Mouse (Mus musculus): Measurements from ENCODE around the gene Dkk3. TPM values are rescaled to one million over a fixed set of nuclear protein-coding genes. Genes with fewer than 3 reads are reported as not detected.
"Not testable (repeated sequence)": the region's sequence is repeated elsewhere in the genome, so short reads cannot be mapped to it uniquely, and the experiment has no call there.

Gene Dkk3
- polyA plus RNA-seq, 1 experiment, result 68.6 TPM

- no peak for DNase-seq (ENCODE audit: low spot score)
These were observed 28.2 kb downstream of the Dkk3 start for GRCm38 (mm10) chr7:112130660-112131059.

- DNase-seq (ENCODE audit: low spot score), result no peak
These were observed 29.0 kb downstream of the Dkk3 start for GRCm38 (mm10) chr7:112129851-112130250.

GRCm38 (mm10) chr7:112128810-112129209, 30.0 kb downstream of the Dkk3 start:
- DNase-seq (ENCODE audit: low spot score), result no peak

- DNase-seq (ENCODE audit: low spot score), result no peak
These were observed 30.9 kb downstream of the Dkk3 start for GRCm38 (mm10) chr7:112127954-112128353.

- no peak for DNase-seq (ENCODE audit: low spot score)
These were observed 31.7 kb downstream of the Dkk3 start for GRCm38 (mm10) chr7:112127085-112127637.

GRCm38 (mm10) chr7:112125625-112126260, 33.1 kb downstream of the Dkk3 start:
- no peak for DNase-seq (ENCODE audit: low spot score)

- DNase-seq (ENCODE audit: low spot score), result no peak
These were observed 35.2 kb downstream of the Dkk3 start for GRCm38 (mm10) chr7:112123612-112124011.

- no peak for DNase-seq (ENCODE audit: low spot score)
These were observed 36.9 kb downstream of the Dkk3 start for GRCm38 (mm10) chr7:112121866-112122500.

GRCm38 (mm10) chr7:112120861-112121810, 37.7 kb downstream of the Dkk3 start:
- DNase-seq (ENCODE audit: low spot score), result no peak

- no peak for DNase-seq (ENCODE audit: low spot score)
These were observed 39.6 kb downstream of the Dkk3 start for GRCm38 (mm10) chr7:112119248-112119647.

GRCm38 (mm10) chr7:112118086-112118485, 40.8 kb downstream of the Dkk3 start:
- no peak for DNase-seq (ENCODE audit: low spot score)

GRCm38 (mm10) chr7:112117501-112117900, 41.4 kb downstream of the Dkk3 start:
- no peak for DNase-seq (ENCODE audit: low spot score)

GRCm38 (mm10) chr7:112110638-112111372, 48.1 kb downstream of the Dkk3 start:
- no peak for DNase-seq (ENCODE audit: low spot score)

- no peak for DNase-seq (ENCODE audit: low spot score)
These were observed 50.1 kb downstream of the Dkk3 start for GRCm38 (mm10) chr7:112108757-112109156.

GRCm38 (mm10) chr7:112103816-112104215, 55.0 kb downstream of the Dkk3 start:
- DNase-seq (ENCODE audit: low spot score), result no peak

GRCm38 (mm10) chr7:112102933-112103332, 55.9 kb downstream of the Dkk3 start:
- no peak for DNase-seq (ENCODE audit: low spot score)

- no peak for DNase-seq (ENCODE audit: low spot score)
These were observed 58.0 kb downstream of the Dkk3 start for GRCm38 (mm10) chr7:112100887-112101286.

- not testable (repeated sequence) for DNase-seq (ENCODE audit: low spot score)
These were observed 63.9 kb downstream of the Dkk3 start for GRCm38 (mm10) chr7:112094923-112095322.

- DNase-seq (ENCODE audit: low spot score), result no peak
These were observed 72.7 kb downstream of the Dkk3 start for GRCm38 (mm10) chr7:112086186-112086585.

GRCm38 (mm10) chr7:112085062-112085461, 73.8 kb downstream of the Dkk3 start:
- DNase-seq (ENCODE audit: low spot score), result peak; percentile 80

GRCm38 (mm10) chr7:112084222-112084621, 74.6 kb downstream of the Dkk3 start:
- no peak for DNase-seq (ENCODE audit: low spot score)

Data from urinary bladder, adult 2 months (tissue).